Mouse (Mus musculus) CD4-positive naive resting alpha-beta T cell, adult 76 days (primary cell): ENCODE measurements around the gene Ddx24. TPM values are rescaled to one million over a fixed set of nuclear protein-coding genes. Genes with fewer than 3 reads are reported as not detected.

ENCODE experiments used
- total RNA-seq: library from RNA; stranded (reverse); gene quantifications from one replicate; pipeline ENCODE4 v1.2.4, GENCODE M21; 2023

Gene Ddx24
- total RNA-seq: 236 TPM

DNA sequence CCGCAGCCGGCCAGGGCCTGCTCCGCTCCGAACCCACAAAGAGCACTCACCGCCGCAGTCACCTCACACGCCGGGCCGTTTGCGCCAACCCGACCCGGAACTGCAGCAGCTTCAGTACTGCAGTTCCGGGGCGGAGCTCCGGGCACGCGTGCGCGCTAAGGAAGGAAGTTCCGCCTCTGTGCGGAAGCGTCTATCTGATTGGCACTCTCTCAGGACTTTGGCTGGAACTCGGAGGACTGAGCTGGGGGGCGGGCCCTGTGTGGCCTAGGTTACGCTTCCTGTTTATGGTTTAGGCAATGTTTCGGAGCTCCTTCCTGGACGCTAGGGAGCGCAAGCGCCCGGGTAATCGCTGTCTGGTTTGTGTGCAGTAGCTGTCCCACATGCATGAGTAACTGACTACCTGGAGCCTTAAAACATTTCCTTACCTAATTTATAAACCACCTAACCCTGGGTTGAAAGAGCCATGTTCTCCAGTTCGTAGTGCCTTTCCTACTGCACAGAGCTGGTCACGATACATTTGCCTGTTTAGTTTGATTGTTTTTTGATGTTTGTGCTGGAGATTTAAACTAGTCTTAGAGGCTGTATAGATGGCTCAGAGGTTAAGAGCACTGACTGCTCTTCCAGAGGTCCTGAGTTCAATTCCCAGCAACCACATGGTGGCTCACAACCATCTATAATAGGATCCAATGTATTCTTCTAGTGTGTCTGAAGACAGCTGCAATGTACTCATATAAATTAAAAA, at the start of gene Ddx24:
TSS of gene Ddx24 (minus strand) at position 102 of the 742 bp plus-strand sequence.

DNA sequence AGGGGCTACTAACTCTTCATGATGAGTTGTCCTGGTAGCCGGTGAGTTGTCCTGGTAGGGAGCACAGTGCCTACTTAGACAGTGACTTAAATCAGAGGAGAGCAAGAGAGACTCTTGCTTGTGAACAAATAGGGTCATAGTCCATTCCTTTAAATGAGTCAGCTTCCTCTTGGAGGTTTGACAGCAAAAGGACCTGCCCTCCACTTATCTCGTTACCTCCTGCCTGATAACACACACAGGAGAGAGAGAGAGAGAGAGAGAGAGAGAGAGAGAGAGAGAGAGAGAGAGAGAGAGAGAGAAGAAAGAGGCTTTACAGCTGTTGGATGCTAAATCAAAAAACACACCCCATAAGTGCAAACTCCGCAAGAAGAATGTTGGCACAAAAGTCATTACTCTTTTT, 31.5 kb upstream of the Ddx24 start, which contains the start of gene Ifi27l2b:
TSS of gene Ifi27l2b (minus strand) at position 84 of the 400 bp plus-strand sequence.

DNA sequence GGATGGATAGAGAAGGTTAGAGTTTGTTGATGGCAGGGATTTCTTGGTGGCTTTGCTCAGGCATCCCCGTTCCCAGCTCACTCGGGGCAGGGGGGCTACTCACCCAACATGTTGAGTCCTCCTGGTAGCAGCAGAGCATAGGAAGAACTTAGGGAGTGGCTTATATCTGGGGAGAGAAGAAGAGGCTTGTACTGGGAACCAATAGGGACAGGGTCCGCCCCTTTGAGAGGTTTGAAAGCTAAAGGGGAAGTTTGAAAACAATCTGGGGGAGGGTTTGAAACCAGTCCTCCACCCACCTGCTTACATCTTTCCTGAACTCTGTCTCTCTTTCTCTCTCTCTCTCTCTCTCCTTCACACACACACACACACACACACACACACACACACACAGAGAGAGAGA, 17.9 kb upstream of the Ddx24 start, which contains the start of gene Ifi27l2a:
TSS of gene Ifi27l2a (minus strand) at position 157 of the 400 bp plus-strand sequence.

DNA sequence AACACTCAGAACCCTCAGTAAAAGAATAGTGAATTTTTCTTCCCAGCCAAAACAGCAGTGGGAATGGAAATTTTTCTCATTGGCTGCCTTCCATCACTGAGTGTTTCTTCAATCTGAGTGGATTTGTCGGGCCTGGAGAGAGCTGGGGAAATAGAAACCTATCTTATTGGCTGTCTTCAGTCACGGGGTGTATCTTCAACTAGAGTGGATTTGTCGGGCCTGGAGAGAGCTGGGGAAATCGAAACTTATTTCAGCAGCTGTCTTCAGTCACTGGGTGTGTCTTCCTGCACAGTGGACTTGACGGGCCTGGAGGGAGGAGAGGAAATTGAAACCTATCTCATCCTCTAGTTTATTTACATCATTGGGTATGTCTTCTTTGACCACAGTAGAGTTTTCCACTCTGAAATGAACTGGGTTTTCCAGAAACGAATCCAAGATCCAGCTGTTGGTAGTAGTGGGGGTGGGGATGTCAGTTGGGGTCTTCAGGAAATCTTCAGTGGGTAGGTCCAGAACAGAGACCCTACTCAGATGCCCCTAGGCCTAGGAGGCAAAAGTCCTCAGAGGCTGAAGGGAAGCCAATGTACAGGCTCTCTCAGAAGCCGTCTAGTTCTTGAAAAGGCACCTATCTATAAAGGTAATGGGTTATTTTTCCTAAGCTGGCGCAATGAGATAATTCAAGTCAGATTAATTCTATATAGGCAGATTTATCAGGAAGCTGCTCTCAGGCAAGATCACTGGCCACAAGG, 8.5 kb upstream of the Ddx24 start, which contains the start of gene Ifi27:
TSS of gene Ifi27 (plus strand) at position 226 of the 746 bp plus-strand sequence.

DNA sequence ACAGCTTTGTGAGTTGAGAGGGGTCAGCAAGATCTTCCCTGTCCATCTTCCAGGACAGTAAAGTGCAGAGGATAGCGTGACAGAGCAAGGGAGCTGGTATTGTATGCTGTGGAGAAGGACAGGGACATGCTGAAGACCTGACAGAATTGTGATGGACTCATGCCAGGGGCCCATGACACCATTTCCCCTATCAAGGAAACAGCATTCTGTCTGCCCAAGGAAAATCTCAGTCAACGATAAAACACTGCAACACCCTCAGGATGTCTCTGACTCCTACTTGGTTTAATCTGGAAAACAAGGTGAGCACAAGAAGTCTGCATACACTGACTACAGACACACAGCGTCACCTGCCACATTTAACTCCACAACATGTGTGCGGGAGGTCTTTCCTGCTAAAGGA, 17.9 kb downstream of the Ddx24 start, which contains the start of gene 9330161L09Rik:
TSS of gene 9330161L09Rik (minus strand) at position 101 of the 400 bp plus-strand sequence.

DNA sequence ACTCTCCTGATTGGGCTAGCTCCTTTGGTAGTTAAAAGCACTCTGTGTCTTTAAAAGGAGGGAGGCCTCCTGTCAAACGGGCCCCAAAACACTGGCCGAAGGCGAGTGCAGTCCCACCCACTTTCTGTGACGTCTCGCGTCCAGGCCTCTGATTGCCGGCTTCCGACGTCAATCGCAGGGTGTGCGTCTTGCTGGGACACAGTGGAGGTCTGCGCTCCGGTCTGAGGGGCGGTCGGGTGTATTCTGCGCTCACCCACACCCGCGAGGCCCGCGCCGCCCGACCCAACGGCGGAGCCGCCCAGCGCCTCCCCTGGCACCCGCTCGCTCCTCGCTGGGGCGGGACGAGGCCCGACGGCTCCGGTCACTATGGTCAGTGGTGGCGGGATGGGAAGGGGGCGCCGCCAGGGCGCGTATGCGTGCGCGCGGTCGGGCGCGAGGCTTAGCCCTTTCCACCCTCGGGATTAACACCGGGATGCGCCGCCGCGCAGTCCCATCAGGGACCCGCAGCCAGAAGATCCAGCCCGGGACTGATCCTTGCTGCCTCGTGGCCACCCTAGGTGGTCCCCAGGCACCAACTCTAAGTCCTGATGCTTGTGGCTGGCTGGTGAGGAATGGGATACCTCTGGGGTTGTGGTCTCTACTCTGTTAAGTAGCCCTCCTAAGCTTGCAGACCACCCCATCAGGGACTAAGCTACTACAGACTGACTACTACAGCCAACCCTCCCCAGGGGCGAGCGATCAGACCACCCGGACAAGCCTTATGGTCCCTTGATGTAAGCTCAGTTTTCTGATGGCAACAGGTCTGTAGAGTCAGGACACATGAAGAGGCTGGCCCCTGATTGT, 36.9 kb downstream of the Ddx24 start, which contains the start of gene Otub2:
TSS of gene Otub2 (plus strand) at position 178 of the 843 bp plus-strand sequence.

Other genes with a start within 250 kb of the Ddx24 start
- gene Prima1, start 183.7 kb downstream of the Ddx24 start, total RNA-seq: not detected
- not detected for gene Fam181a, start 114.9 kb downstream of the Ddx24 start, total RNA-seq
- 4.5 TPM for gene Asb2, start 69.8 kb downstream of the Ddx24 start, total RNA-seq
- gene Otub2, start 37.1 kb downstream of the Ddx24 start, total RNA-seq: 2.4 TPM
- gene 9330161L09Rik, start 18.0 kb downstream of the Ddx24 start, total RNA-seq: 13.2 TPM
- 125 TPM for gene Ifi27, start 8.4 kb upstream of the Ddx24 start, total RNA-seq
- 214 TPM for gene Ifi27l2a, start 17.9 kb upstream of the Ddx24 start, total RNA-seq
- not detected for gene Ifi27l2b, start 31.4 kb upstream of the Ddx24 start, total RNA-seq
- gene Ppp4r4, start 106.5 kb upstream of the Ddx24 start, total RNA-seq: not detected
- gene Serpina10, start 205.6 kb upstream of the Ddx24 start, total RNA-seq: not detected
- gene Serpina6, start 231.4 kb upstream of the Ddx24 start, total RNA-seq: not detected